Mouse (Mus musculus) adrenal gland, postnatal 14 days (tissue): ENCODE data around the gene Fzd2. TPM values are rescaled to one million over a fixed set of nuclear protein-coding genes. Genes with fewer than 3 reads are reported as not detected.
A peak's percentile ranks its signal among the peaks of the same experiment; 100 is the strongest.
"Not testable (repeated sequence)": the region's sequence is repeated elsewhere in the genome, so short reads cannot be mapped to it uniquely, and the experiment has no call there.

Source experiments
- DNase-seq: peaks from one replicate; pipeline ENCODE4 v3.0.0; 2021; ENCODE audit warnings: mixed read lengths
- total RNA-seq: library from RNA; stranded (reverse); gene quantifications from 2 replicates; pipeline ENCODE4 v1.2.3, GENCODE M21; 2021

The Fzd2 gene
- total RNA-seq, 1 experiment from 2014 or later: 4.0 TPM

DNA sequence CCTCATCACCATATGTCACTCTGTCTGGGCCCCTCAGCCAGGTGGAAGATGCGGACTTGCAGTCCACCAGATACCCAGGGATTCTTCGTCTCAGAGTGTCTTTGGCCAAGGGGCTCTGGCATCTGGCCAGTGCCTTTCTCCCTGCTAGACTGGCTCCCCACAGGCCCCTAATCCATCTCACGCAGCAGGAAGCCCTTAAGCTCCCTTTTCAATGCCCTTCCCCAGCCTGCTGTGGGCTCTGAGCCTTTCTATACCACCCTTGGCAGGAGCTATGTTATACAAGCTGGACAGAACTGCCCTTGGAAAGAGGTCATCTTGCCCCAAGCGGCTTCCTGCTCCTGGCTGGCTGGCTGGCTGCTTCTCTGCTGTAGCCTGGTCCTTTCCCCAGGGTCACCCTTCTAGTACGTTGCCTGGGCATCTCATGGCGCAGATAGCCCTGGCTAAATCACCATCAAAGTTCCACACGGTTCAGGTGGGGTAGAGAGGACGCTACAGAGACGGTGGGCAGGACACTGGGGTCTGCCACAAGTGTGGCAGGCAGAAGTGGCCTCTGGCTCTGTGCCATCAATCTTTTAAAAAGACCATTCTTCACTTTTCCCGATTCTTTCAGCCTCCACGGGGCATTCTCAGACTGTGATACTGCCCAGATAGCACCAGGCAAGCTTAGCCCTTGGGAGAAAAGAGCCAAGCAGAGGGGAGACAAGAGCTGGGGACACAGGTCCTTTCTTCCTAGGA, 22.7 kb upstream of the Fzd2 start:
- DNase-seq: peak; percentile 24

DNA sequence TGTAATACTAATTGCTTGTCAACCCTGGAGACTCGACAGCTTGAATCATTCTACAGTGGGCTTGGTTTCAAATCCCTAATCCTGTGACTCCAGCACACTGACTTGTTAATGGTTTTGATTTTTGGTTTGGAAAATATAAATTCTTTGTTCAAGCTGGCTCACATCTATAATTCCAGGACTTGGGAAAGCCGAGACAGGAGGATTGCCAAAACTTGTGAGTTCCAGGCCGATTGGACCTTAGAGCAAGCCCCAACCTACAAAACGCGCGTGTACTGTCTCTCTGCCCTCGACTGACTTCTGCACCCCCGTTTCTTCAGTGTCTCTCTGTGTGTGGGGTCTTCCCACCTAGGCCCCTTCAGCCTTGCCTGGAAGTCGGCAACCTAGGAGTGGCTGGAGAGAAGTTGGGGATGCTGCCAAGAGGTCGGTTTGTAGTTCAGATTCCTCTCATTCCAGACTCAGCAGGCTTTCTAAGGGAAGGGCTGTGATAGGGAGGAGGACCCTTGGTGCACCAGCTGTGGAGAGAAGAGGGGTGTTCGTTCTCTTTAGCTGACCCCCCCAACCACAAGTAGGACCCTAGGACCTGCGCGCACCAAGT, 22.1 kb upstream of the Fzd2 start:
- DNase-seq: no peak

DNA sequence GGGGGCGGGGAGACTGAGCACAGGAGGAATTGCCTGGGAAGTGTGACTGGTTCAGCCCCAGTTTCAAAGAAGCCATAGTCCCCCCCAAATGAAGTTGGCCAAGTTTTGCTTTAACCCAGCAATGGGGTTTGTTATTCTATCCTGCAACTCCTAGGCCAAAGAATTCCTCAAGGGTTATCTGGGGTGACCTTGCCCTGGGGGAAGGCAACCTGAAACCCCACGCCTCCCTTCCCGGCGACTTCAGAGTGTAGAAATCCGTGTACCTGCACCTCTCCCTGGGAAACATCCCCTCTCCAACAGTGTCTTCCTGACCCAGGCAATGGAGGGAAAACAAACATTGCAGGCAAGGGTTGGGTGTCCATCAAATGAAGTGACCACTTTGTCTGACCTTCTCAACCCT, 21.5 kb upstream of the Fzd2 start:
- no peak for DNase-seq

- DNase-seq: no peak
These were observed 17.6 kb upstream of the Fzd2 start for GRCm38 (mm10) chr11:102586445-102587130.

DNA sequence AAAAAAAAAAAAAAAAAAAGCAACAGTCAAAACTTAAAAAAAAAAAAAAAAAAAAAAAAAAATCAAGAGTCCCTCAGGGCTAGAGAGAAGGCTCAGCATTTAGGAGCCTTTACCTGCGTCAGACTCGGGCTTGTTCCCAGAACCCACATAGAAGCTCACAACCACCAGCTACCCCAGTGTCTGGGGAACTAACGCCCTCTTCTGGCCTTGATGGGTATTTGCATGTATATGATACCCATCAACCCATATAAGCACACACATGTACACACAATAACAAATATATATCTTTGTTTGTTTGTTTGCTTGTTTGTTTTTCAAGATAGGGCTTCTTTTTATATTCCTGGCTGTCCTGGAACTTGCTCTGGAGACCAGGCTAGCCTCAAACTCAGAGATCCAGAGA, 16.6 kb upstream of the Fzd2 start:
- DNase-seq: no peak

GRCm38 (mm10) chr11:102595341-102595820, 8.8 kb upstream of the Fzd2 start:
- DNase-seq: no peak

DNA sequence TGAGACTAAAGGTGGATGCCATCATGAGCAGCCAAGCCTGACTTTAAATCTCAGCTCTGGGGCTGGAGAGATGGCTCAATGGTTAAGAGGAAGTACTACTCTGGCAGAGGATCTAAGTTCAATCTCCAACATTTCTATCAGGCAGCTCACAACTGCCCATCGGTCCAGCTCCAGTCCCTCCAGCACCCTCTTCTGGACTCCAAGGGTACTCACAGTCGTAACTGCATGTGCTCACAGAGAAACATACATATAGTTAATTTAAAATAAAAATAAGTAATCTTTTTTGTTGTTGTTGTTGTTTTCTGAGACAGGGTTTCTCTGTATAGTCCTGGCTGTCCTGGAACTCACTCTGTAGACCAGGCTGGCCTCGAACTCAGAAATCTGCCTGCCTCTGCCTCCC, 4.3 kb upstream of the Fzd2 start:
- no peak for DNase-seq

DNA sequence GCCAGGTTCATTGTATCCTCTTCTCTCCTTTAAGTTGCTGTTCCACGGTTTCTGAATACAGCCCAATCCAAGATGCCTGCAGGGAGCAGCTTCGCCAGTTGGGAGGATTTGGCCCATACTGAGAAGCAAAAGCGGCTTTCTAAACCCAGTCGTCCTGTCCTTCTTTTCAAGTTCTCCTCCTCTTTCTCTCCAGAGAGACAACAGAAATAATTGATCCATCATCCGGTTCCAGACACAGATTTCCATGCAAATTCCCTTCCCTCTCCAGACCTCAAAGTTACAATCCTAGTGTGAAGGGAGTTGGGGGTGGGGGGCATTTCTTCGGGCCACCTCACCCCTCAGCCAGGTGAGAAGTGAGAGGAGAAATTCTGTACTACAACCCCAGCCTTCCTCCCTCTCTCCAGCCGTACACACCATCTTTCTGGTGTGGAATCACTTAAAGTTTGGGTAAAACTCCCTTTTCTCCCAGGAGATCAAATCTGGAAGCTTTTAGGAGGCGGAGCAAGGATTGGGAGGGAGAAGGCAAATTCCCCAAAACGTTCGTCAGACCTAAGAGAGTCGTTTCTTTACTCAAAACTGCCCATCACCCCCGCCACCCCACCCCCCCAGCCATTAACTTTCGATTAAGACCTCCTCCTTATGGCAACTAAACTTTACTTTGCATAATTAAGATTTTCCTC, 1.2 kb upstream of the Fzd2 start:
- peak; percentile 18 for DNase-seq

DNA sequence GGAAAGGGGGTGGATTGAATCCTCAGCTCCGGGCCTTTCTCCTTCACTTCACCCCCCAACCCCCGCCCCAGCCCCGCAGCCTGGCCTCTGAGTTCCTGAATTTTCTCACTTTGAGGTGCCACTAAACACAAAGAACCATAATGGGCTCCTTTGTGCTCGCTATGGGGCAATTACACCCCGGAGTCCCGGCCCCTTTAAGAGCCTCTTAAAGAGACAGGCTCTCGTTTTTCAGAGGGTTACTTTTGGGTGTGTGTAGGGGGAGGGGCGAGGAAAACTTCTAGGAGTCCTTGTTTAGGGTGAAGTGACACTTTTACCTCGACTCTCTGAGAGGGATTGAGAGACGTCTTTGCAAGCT, 723 bp upstream of the Fzd2 start:
- DNase-seq: peak; percentile 70

- DNase-seq: peak; percentile 57
These were observed 769 bp downstream of the Fzd2 start for GRCm38 (mm10) chr11:102604777-102605552.

DNA sequence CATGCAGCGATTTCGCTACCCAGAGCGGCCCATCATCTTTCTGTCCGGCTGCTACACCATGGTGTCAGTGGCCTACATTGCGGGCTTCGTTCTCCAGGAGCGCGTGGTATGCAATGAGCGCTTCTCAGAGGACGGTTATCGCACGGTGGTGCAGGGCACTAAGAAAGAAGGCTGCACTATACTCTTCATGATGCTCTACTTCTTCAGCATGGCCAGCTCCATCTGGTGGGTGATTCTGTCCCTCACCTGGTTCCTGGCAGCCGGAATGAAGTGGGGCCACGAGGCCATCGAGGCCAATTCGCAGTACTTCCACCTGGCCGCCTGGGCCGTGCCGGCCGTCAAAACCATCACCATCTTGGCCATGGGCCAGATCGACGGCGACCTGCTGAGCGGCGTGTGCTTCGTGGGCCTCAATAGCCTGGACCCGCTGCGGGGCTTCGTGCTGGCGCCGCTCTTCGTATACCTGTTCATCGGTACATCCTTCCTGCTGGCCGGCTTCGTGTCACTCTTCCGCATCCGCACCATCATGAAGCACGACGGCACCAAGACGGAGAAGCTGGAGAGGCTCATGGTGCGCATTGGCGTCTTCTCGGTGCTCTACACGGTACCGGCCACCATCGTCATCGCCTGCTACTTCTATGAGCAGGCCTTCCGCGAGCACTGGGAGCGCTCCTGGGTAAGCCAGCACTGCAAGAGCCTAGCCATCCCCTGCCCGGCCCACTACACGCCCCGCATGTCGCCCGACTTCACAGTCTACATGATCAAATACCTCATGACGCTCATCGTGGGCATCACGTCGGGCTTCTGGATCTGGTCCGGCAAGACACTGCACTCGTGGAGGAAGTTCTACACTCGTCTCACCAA, 1.6 kb downstream of the Fzd2 start:
- DNase-seq: no peak

- DNase-seq: no peak
These were observed 2.6 kb downstream of the Fzd2 start for GRCm38 (mm10) chr11:102606751-102607171.

- not testable (repeated sequence) for DNase-seq
These were observed 3.0 kb downstream of the Fzd2 start for GRCm38 (mm10) chr11:102607201-102607600.

- no peak for DNase-seq
These were observed 3.7 kb downstream of the Fzd2 start for GRCm38 (mm10) chr11:102607686-102608548.

DNA sequence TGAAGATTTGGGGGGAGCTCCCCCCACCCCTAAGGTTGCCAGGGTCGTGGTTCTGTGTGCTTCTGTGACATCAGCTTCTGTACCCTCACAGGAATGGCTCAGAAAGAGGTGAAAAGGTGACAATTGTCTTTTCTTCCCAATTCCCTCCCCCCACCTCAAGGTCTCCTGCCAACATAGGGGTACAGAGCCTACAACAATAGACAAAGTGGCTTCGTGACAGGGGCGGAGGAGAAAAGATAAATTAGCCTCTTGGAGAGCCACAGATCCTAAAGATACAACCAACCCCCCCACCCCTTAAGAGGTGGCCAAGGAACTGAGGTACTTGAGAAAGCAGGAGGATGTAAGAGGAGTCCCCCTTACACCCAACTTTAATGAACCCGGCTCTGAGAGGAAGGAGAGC, 4.5 kb downstream of the Fzd2 start:
- no peak for DNase-seq

DNA sequence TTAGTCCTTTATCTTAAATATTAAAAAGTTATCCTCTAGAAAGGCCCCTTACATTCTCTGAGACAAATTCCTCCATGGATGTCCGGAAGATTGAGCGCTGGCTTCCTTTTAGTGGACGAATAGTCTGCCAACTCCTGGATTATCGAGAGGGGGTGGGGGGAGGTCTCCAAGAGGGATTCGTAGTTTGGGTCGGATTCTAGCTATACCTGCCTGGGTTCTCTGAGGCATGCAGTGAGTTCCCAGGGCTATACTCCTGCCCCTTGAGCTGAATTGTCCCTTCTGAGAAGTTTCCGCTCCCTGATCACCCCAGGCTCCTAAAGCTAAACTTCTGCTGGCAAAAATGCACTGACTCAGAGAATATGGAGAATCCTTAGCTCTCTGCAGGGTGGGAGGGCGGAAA, 5.3 kb downstream of the Fzd2 start:
- no peak for DNase-seq

GRCm38 (mm10) chr11:102610260-102610659, 6.1 kb downstream of the Fzd2 start:
- DNase-seq: no peak

DNA sequence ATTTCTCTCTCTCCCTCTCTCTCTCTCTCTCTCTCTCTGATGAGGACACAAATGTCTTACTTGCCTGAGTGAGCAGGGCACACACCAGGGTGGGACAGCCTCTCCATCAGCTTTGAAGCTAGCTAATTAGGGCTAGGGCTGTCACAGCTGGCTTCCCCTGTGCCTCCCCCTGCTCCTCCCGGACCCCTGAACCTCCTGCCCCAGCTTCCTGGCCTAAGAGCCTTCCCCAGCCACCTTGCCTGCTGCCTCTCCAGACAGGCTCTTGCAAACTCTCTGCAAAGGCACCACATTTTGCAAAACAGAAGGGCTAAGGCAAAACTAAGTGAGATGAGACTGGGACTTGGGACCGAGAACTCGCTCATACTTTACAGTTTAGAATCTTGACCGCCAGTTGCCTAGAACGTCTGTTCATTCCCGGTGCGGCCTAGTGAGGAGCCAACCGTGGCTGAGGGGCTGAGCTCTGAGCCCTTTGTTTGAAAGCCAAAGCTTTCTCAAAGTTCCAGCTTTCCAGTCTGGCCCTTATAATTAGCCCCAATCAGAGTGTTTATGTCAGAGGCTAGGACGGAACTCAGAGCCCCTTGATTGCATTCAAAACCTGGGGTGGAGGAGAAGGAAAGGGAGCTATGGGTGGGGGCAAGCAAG, 6.6 kb downstream of the Fzd2 start:
- no peak for DNase-seq

DNA sequence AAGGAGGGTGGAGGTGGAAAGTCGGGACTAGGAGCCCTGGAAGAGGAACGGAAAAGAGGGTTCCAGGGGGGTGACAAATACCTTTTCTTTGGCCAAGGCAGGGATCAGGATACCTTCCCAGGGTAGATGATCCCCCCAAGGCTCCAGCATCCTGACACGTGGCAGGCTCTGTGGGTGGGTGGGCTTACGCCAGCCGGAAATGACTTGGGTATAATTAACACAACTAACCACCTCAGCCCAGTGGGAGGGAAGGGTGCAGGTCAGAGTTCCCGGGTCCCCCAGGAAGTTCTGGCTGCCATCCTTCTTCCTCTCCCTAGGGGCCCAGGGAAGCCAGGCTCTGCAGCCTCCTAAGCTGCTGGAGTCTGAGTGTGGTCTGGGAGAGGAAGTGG, 7.1 kb downstream of the Fzd2 start:
- no peak for DNase-seq

DNA sequence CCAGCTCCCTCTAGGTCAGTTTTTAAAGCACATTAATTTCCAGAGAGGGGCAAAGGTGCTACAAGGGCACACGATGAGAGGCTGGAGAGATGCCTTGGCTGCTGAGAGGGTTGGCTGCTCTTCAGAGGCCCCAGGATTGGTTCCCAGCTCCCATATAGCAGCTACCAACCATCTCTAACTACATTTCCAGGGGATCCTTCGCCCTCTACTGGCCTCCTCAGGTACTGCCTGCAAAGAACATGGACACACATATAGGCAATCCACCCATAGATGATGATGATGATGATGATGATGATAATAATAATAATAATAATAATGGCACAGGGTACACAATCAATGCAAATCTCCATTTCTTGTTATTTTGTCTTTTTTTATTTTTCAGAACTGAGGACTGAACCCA, 15.3 kb downstream of the Fzd2 start:
- no peak for DNase-seq
